Mouse (Mus musculus) liver, embryonic 14.5 days (tissue): ENCODE results near the gene Mical3.

Experiments used
- CTCF ChIP-seq: IDR thresholded peaks from 2 replicates; pipeline ENCODE4 v1.5.1; 2016; ENCODE audit warnings: antibody characterized with exemption, low read depth, control low read depth
- EP300 ChIP-seq: IDR thresholded peaks from 2 replicates; pipeline ENCODE4 v1.6.1; 2016; ENCODE audit warnings: antibody characterized with exemption, low read depth

DNA sequence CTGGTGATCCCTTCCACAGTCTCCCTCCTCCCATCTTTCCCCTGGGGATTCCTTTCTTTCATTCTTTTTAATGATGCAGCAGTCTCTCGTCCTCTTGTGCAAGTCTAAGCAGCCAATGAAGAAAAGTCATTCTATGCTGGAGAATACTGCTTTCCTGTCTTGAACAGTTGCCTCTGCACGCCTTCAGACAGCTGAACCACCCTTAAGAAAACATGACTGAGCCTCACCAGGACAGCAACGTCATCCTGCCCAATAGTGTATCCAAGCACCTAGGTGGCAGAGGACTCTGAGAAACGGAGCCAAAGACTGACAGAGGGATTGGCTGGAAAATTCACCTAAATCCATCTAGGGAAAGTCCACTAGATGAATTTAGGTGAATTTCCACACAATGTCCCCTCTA is 25.1 kb downstream of the Mical3 start:
- TF ChIP-seq CTCF (no peak), EP300 (no peak)
